ENCODE assay signal across 17 mouse cellular contexts in genomic region chr8:125971336-125971735, GRCm38 (mm10). TPM values are rescaled to one million over a fixed set of nuclear protein-coding genes. Genes with fewer than 3 reads are reported as not detected.
DNase-seq lines count a peak whose midpoint lies in the region; ATAC-seq and TF ChIP-seq lines count a peak whose summit lies in the region.
"Had no signal": no experiment of that assay in that cellular context is flagged by ENCODE, and none has a peak within 500 bp of the region (broad histone marks: within the 10 kb centered on the region; RNA-seq: fewer than 3 reads in every experiment).

No protein-coding gene starts in this region.

- no peak overlapping the region for H3K4me3 ChIP-seq in layer of hippocampus, adult 2 months
- H3K4me3 ChIP-seq in left cerebral cortex, adult 2 months = no peak overlapping the region
- H3K4me3 ChIP-seq: forebrain, embryonic 13.5 days; heart, embryonic 15.5 days; hindbrain, embryonic 12.5 days; kidney, embryonic 15.5 days; liver, embryonic 15.5 days had no signal

- TF ChIP-seq CTCF in layer of hippocampus, adult 2 months (conservative IDR thresholded peaks at IDR 0.05) = no peak
- no peak for TF ChIP-seq CTCF in left cerebral cortex, adult 2 months (IDR thresholded peaks at IDR 0.05)

- intact Hi-C loops in left cerebral cortex, adult 2 months (cut with DNase I) = loop anchor here (1.0 to 5.0 kb wide), 3 partner anchors 12 to 241 kb away; no protein-coding TSS in a partner anchor

- DNase-seq in layer of hippocampus, adult 2 months (ENCODE audit: low spot score in 2 of 2) = peak; percentile 48 to 53
- no peak for DNase-seq in layer of hippocampus, postnatal 14 days (ENCODE audit: low spot score in 2 of 2)
- peak; percentile 88 for DNase-seq in right cerebral cortex, adult 18-20 months
- no peak for DNase-seq in right cerebral cortex, postnatal 14 days
- peak; percentile 54 to 60 for DNase-seq in left cerebral cortex, adult 2 months (ENCODE audit: extremely low spot score in 1 of 2, low spot score in 2 of 2)
- no peak for DNase-seq in heart, postnatal 4 days
- DNase-seq: adrenal gland, adult 8-10 months; cerebellum, adult 8-10 months; heart, adult 18-20 months had no signal

- H3K27ac ChIP-seq in layer of hippocampus, adult 2 months = no peak overlapping the region
- no peak overlapping the region for H3K27ac ChIP-seq in left cerebral cortex, adult 2 months
- H3K27ac ChIP-seq: forebrain, embryonic 13.5 days; heart, embryonic 15.5 days; hindbrain, embryonic 12.5 days; kidney, embryonic 15.5 days; liver, embryonic 15.5 days; stomach, postnatal 0 days had no signal

- ATAC-seq in megakaryocyte-erythroid progenitor cell, adult 5-6 weeks (replicated peaks; ENCODE audit: low FRiP score, low TSS enrichment, poor library complexity, severe bottlenecking) = no peak
- ATAC-seq: forebrain, embryonic 13.5 days; midbrain, embryonic 16.5 days had no signal

RNA-seq across cellular contexts. Expression of gene Kcnk1, which starts 23.6 kb away (rescaled TPM):
- 10 to 100 TPM; 73.4 to 77.5 TPM for total RNA-seq in layer of hippocampus, adult 2 months (2021)
- total RNA-seq in layer of hippocampus, postnatal 14 days (2021) = 10 to 100 TPM; 82.8 to 86.9 TPM
- total RNA-seq in left cerebral cortex, adult 2 months (2021) = 10 to 100 TPM; 90.0 to 91.1 TPM
- total RNA-seq in heart, postnatal 4 days (2021) = under 1 TPM; 0.77 to 0.98 TPM
- total RNA-seq in megakaryocyte-erythroid progenitor cell, adult 5-6 weeks (2014; fragmentation: Nextera tagmentation) = not detected in 2 replicates
- 1.2 TPM in 1 of 2 replicates, not detected in the other for total RNA-seq in megakaryocyte-erythroid progenitor cell, adult 5-6 weeks (2017)

Comparison
In these comparisons a context has a peak if more than half of its experiments do, and no peak if none do; other contexts are left out.
1. DNase-seq: peak in layer of hippocampus, adult 2 months (2 of 2), right cerebral cortex, adult 18-20 months (single experiment) and left cerebral cortex, adult 2 months (2 of 2); none in layer of hippocampus, postnatal 14 days (0 of 2), right cerebral cortex, postnatal 14 days (single experiment) and heart, postnatal 4 days (single experiment).
2. RNA of gene Kcnk1, which starts 23.6 kb away (total RNA-seq): 90.0 to 91.1 TPM in left cerebral cortex, adult 2 months, 82.8 to 86.9 TPM in layer of hippocampus, postnatal 14 days and 73.4 to 77.5 TPM in layer of hippocampus, adult 2 months; 1.2 TPM in megakaryocyte-erythroid progenitor cell, adult 5-6 weeks and 0.77 to 0.98 TPM in heart, postnatal 4 days; every median in the first group is over 10 times any median in the second.